Mouse (Mus musculus) liver, postnatal 0 days (tissue): ENCODE measurements around the gene Cdk17. TPM values are rescaled to one million over a fixed set of nuclear protein-coding genes. Genes with fewer than 3 reads are reported as not detected.

Experiments
- ATAC-seq: fragments of 200-750 bp; cut with Nextera tagmentation; 2 replicates; pipeline ENCODE4 v1.8.0; 2017; ENCODE audit warnings: mild to moderate bottlenecking, moderate library complexity
- DNase-seq: peaks from one replicate; pipeline ENCODE4 v3.0.0-alpha.2; 2016
- H3K27ac ChIP-seq: fragments of 300-500 bp; sonication (generic); 2 replicates; pipeline ENCODE4 v1.5.1; 2014; ENCODE audit warnings: antibody characterized with exemption, moderate library complexity, mild to moderate bottlenecking, low read depth
- H3K27me3 ChIP-seq: fragments of 300-500 bp; sonication (generic); 2 replicates; pipeline ENCODE4 v1.6.1; 2014; ENCODE audit warnings: low read length, control low read depth, mixed read lengths; ENCODE audit not compliant: insufficient read depth
- H3K36me3 ChIP-seq: fragments of 300-500 bp; sonication (generic); replicated peaks from 2 replicates; pipeline ENCODE4 v1.6.1; 2014; ENCODE audit warnings: mild to moderate bottlenecking, control low read depth, low read length, moderate library complexity, mixed read lengths; ENCODE audit not compliant: insufficient read depth
- H3K4me1 ChIP-seq: fragments of 300-500 bp; sonication (generic); 2 replicates; pipeline ENCODE4 v1.6.1; 2014; ENCODE audit warnings: antibody characterized with exemption, mild to moderate bottlenecking, control low read depth; ENCODE audit not compliant: insufficient read depth
- H3K4me2 ChIP-seq: fragments of 300-500 bp; sonication (generic); 2 replicates; pipeline ENCODE4 v1.6.1; 2014; ENCODE audit warnings: low read depth, mild to moderate bottlenecking, low read length, moderate library complexity, mixed read lengths
- H3K4me3 ChIP-seq: fragments of 300-500 bp; sonication (generic); 2 replicates; pipeline ENCODE4 v1.5.1; 2014; ENCODE audit warnings: low read depth, low read length
- H3K9ac ChIP-seq: fragments of 300-500 bp; sonication (generic); replicated peaks from 2 replicates; pipeline ENCODE4 v1.6.1; 2014; ENCODE audit warnings: mild to moderate bottlenecking, moderate library complexity
- H3K9me3 ChIP-seq: fragments of 300-500 bp; sonication (generic); 2 replicates; pipeline ENCODE4 v1.6.1; 2016; ENCODE audit warnings: mild to moderate bottlenecking, control low read depth, low read length, mixed read lengths
- CTCF ChIP-seq: sonication (generic); IDR thresholded peaks from 2 replicates; pipeline ENCODE4 v1.5.1; 2016; ENCODE audit warnings: antibody characterized with exemption, low read depth
- EP300 ChIP-seq: IDR thresholded peaks from 2 replicates; pipeline ENCODE4 v1.6.1; 2016; ENCODE audit warnings: antibody characterized with exemption, low read depth, mild to moderate bottlenecking
- WGBS: fragments of 180-500 bp; shearing (Covaris S2); extraction: QIAGEN DNeasy Blood & Tissue Kit; methylation state at CpG from one replicate; pipeline ENCODE4 v1.1.7; 2014; ENCODE audit not compliant: insufficient replicate concordance; 5-methylcytosine and 5-hydroxymethylcytosine counted together
- polyA plus RNA-seq: library from polyadenylated mRNA; unstranded; fragments of >200 nt; fragmentation: Nextera tagmentation; extraction: Ambion mirVana; gene quantifications from 2 replicates; pipeline ENCODE4 v1.2.1, GENCODE M21; 2015

Gene Cdk17
- polyA plus RNA-seq, 1 experiment from 2014 or later, result 7.4 TPM

- H3K9ac ChIP-seq, result no peak overlapping the region
- ATAC-seq (peak; percentile 12), DNase-seq (no peak)
- H3K27me3 ChIP-seq, result no peaks in the 10 kb centered on the region
- H3K4me3 ChIP-seq, result no peak overlapping the region
- no peak overlapping the region for H3K4me2 ChIP-seq
- peak overlapping the region; percentile 44; the same call in 1 of the 2 replicates for H3K27ac ChIP-seq
- peaks cover 11% of the 10 kb centered on the region for H3K36me3 ChIP-seq
- H3K4me1 ChIP-seq, result peaks cover 18% of the 10 kb centered on the region
- no peak for TF ChIP-seq EP300
- TF ChIP-seq CTCF, result no peak
- WGBS, result 56% methylated on average over 6 of the region's 6 CpGs
- no peaks in the 10 kb centered on the region for H3K9me3 ChIP-seq
Measured at GRCm38 (mm10) chr10:93171182-93171855, 10.6 kb downstream of the Cdk17 start.

GRCm38 (mm10) chr10:93177471-93177870, 16.8 kb downstream of the Cdk17 start:
- TF ChIP-seq EP300, result no peak
- no peak for TF ChIP-seq CTCF
- 73% methylated on average over 5 of the region's 5 CpGs for WGBS
- no peak for DNase-seq

GRCm38 (mm10) chr10:93177874-93178273, 17.2 kb downstream of the Cdk17 start:
- TF ChIP-seq EP300 (no peak), CTCF (no peak)
- H3K36me3 ChIP-seq, result peaks cover 10% of the 10 kb centered on the region
- peaks cover 16% of the 10 kb centered on the region for H3K4me1 ChIP-seq
- H3K9me3 ChIP-seq, result no peaks in the 10 kb centered on the region
- DNase-seq, result no peak
- no peak overlapping the region for H3K4me3 ChIP-seq
- no peak overlapping the region for H3K9ac ChIP-seq
- no peak for ATAC-seq
- no peaks in the 10 kb centered on the region for H3K27me3 ChIP-seq
- WGBS, result 46% methylated on average over 4 of the region's 4 CpGs
- no peak overlapping the region for H3K4me2 ChIP-seq
- no peak overlapping the region for H3K27ac ChIP-seq

More at GRCm38 (mm10) chr10:93177471-93177870, 16.8 kb downstream of the Cdk17 start:
- no peaks in the 10 kb centered on the region for H3K27me3 ChIP-seq
- H3K27ac ChIP-seq, result no peak overlapping the region
- no peak overlapping the region for H3K4me3 ChIP-seq
- H3K36me3 ChIP-seq, result peaks cover 11% of the 10 kb centered on the region
- no peaks in the 10 kb centered on the region for H3K9me3 ChIP-seq
- no peak overlapping the region for H3K9ac ChIP-seq
- ATAC-seq, result no peak
- peaks cover 16% of the 10 kb centered on the region for H3K4me1 ChIP-seq
- H3K4me2 ChIP-seq, result no peak overlapping the region

GRCm38 (mm10) chr10:93178662-93179061, 18.0 kb downstream of the Cdk17 start:
- H3K27ac ChIP-seq, result no peak overlapping the region
- peaks cover 2% of the 10 kb centered on the region; the same call in 1 of the 2 replicates for H3K36me3 ChIP-seq
- no peak overlapping the region for H3K4me3 ChIP-seq
- TF ChIP-seq EP300 (no peak), CTCF (peak; percentile 39)
- no peak for DNase-seq
- no peak for ATAC-seq
- 96% methylated on average over 5 of the region's 5 CpGs for WGBS
- no peaks in the 10 kb centered on the region for H3K9me3 ChIP-seq
- peaks cover 14% of the 10 kb centered on the region for H3K4me1 ChIP-seq
- no peaks in the 10 kb centered on the region for H3K27me3 ChIP-seq
- H3K4me2 ChIP-seq, result no peak overlapping the region
- H3K9ac ChIP-seq, result no peak overlapping the region

- no peak overlapping the region for H3K4me3 ChIP-seq
- no peaks in the 10 kb centered on the region for H3K9me3 ChIP-seq
- H3K27me3 ChIP-seq, result no peaks in the 10 kb centered on the region
- no peak overlapping the region for H3K9ac ChIP-seq
- peak overlapping the region; percentile 24; the same call in 1 of the 2 replicates for H3K27ac ChIP-seq
- H3K4me1 ChIP-seq, result peaks cover 16% of the 10 kb centered on the region
- H3K36me3 ChIP-seq, result no peaks in the 10 kb centered on the region
- H3K4me2 ChIP-seq, result no peak overlapping the region
- DNase-seq (no peak), ATAC-seq (peak; percentile 17)
- no peak for TF ChIP-seq EP300
- no peak for TF ChIP-seq CTCF
- WGBS, result 73% methylated on average over 11 of the region's 11 CpGs
Measured at GRCm38 (mm10) chr10:93179669-93180460, 19.2 kb downstream of the Cdk17 start.

GRCm38 (mm10) chr10:93184351-93184976, 23.8 kb downstream of the Cdk17 start:
- 76% methylated on average over 8 of the region's 8 CpGs for WGBS
- Histone ChIP-seq H3K9me3 (no peaks in the 10 kb centered on the region), H3K27me3 (no peaks in the 10 kb centered on the region), H3K4me1 (peaks cover 17% of the 10 kb centered on the region), H3K9ac (no peak overlapping the region), H3K4me3 (no peak overlapping the region), H3K4me2 (no peak overlapping the region), H3K27ac (no peak overlapping the region), H3K36me3 (no peaks in the 10 kb centered on the region)
- TF ChIP-seq CTCF (no peak), EP300 (no peak)
- DNase-seq (no peak), ATAC-seq (no peak)
